12 mouse cellular contexts compared by ENCODE assay signal in the genomic region with DNA sequence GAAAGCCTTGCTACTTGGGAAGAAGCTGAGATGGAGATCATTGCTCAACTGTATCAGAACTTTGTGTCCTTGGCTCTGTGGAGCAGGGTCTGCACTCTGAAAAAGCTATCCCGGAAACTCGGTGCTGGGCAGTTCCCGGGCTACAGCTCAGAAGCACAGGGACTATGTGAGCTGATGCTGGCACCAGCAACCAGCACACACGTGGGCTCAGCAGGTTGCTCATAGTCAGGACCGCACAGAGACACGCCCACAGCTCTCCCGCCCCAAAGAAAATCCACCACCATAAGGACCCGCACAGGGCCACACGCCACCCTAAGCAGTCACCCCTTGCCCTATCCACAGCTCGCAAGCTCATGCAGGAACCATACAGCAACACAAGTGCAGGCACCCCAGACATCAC.
"Had no signal": no experiment of that assay in that cellular context is flagged by ENCODE, and none has a peak within 500 bp of the region (broad histone marks: within the 10 kb centered on the region; RNA-seq: fewer than 3 reads in every experiment).

No protein-coding gene starts in this region.

- H3K36me3 ChIP-seq: kidney, embryonic 15.5 days; liver, embryonic 13.5 days had no signal

- H3K9me3 ChIP-seq: kidney, embryonic 15.5 days; liver, embryonic 13.5 days had no signal

- H3K4me2 ChIP-seq: kidney, embryonic 15.5 days; liver, embryonic 13.5 days; midbrain, embryonic 11.5 days had no signal

- H3K9ac ChIP-seq: kidney, embryonic 15.5 days; liver, embryonic 13.5 days had no signal

- DNase-seq: kidney, postnatal 10 days; kidney, postnatal 36 days; layer of hippocampus, postnatal 36 days; liver, embryonic 13.5 days; lung, adult 2 months; lung, postnatal 14 days; lung, postnatal 4 days; midbrain, embryonic 14.5 days; thymus, postnatal 25 days had no signal

- H3K27ac ChIP-seq: kidney, embryonic 15.5 days; left cerebral cortex, adult 2 months; liver, embryonic 13.5 days had no signal

- H3K27me3 ChIP-seq: kidney, embryonic 15.5 days had no signal

- H3K4me1 ChIP-seq: liver, embryonic 13.5 days had no signal

- H3K4me3 ChIP-seq: kidney, embryonic 15.5 days; left cerebral cortex, adult 2 months; liver, embryonic 13.5 days had no signal
